Mouse (Mus musculus): ENCODE measurements around the gene Eef2. TPM values are rescaled to one million over a fixed set of nuclear protein-coding genes. Genes with fewer than 3 reads are reported as not detected.

Eef2 gene
- polyA plus RNA-seq, 1 experiment = 1,040 TPM

DNA sequence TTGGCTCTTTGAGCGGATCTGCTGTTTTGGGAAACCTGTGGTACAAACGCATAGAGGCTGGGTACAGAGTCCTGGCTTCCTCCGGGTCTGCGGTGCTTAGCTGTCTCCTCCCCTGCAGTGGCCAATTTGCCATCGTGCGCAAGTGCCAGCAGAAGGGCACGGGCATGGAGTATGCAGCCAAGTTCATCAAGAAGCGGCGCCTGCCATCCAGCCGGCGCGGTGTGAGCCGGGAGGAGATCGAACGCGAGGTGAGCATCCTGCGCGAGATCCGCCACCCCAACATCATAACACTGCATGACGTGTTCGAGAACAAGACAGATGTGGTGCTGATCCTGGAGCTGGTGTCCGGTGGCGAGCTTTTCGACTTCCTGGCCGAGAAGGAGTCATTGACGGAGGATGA lies 13.4 kb downstream of the Eef2 start:
- H3K4me3 ChIP-seq (ENCODE audit: insufficient read depth, low read length) = no peak overlapping the region
- TF ChIP-seq POLR2A (IDR thresholded peaks at IDR 0.05; ENCODE audit: extremely low read depth, insufficient read depth, low read length) = no peak
- TF ChIP-seq CTCF (IDR thresholded peaks at IDR 0.05; ENCODE audit: extremely low read depth, insufficient read depth, low read length) = no peak
- H3K4me1 ChIP-seq (ENCODE audit: control insufficient read depth, insufficient read depth, low read length) = 0 out of 2 replicates have a peak, but pooled peaks cover 2% of the 10 kb centered on the region
- no peak overlapping the region for H3K27ac ChIP-seq (ENCODE audit: insufficient read depth, low read length)

DNA sequence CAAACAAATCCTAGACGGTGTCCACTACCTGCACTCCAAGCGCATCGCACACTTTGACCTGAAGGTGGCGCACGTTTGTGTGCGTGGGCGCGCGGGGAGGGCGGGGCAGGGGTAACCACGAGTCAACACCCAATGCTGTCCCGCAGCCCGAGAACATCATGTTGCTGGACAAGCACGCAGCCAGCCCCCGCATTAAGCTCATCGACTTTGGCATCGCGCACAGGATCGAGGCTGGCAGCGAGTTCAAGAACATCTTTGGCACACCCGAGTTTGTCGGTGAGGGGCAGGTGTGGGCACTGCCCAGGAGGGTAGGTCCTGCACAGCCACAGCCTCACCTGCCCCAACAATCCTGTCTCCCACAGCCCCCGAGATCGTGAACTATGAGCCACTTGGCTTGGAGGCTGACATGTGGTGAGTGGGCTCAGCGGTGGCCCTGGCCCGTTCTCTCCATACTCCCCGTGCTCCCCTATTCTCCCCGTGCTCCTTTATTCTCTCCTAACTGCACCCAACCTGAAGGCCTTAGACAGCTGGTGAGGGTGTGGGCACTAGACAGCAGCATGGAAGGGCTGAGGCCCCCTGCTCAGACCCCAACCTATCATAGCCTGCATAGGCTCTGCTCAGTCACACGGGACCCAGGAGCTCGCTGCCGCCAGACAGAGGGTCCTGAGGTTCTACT lies 13.9 kb downstream of the Eef2 start:
- Histone ChIP-seq H3K4me3 (ENCODE audit: insufficient read depth, low read length) (no peak overlapping the region), H3K27ac (ENCODE audit: insufficient read depth, low read length) (no peak overlapping the region), H3K4me1 (ENCODE audit: control insufficient read depth, insufficient read depth, low read length) (0 out of 2 replicates have a peak, but pooled peaks cover 2% of the 10 kb centered on the region)
- no peak for TF ChIP-seq POLR2A (IDR thresholded peaks at IDR 0.05; ENCODE audit: extremely low read depth, insufficient read depth, low read length)
- 0 out of 2 replicates have a peak, but pooled peaks have one; percentile 20 for TF ChIP-seq CTCF (IDR thresholded peaks at IDR 0.05; ENCODE audit: extremely low read depth, insufficient read depth, low read length)

DNA sequence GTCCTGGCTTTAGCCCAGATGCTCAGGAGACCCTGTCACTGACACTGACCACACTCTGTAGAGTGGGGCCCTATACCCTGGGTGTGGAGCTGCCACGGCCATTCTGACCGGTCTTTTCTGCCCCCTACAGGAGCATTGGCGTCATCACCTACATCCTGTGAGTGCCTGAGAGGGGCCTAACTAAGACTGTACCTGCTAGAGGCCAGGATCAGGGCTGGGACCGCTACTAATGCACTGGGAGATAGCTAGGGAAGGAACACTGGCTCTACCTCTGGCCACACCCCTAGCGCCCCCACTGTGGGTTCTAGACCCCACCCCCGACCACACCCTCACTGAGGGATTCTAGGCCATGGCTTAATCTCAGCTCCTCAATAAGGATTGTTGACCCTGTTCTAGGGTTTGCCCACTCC lies 14.5 kb downstream of the Eef2 start:
- no peak overlapping the region for H3K4me3 ChIP-seq (ENCODE audit: insufficient read depth, low read length)
- H3K27ac ChIP-seq (ENCODE audit: insufficient read depth, low read length) = no peak overlapping the region
- TF ChIP-seq CTCF (IDR thresholded peaks at IDR 0.05; ENCODE audit: extremely low read depth, insufficient read depth, low read length) = 0 out of 2 replicates have a peak, but pooled peaks have one; percentile 10
- TF ChIP-seq POLR2A (IDR thresholded peaks at IDR 0.05; ENCODE audit: extremely low read depth, insufficient read depth, low read length) = no peak
- H3K4me1 ChIP-seq (ENCODE audit: control insufficient read depth, insufficient read depth, low read length) = 0 out of 2 replicates have a peak, but pooled peaks cover 2% of the 10 kb centered on the region

DNA sequence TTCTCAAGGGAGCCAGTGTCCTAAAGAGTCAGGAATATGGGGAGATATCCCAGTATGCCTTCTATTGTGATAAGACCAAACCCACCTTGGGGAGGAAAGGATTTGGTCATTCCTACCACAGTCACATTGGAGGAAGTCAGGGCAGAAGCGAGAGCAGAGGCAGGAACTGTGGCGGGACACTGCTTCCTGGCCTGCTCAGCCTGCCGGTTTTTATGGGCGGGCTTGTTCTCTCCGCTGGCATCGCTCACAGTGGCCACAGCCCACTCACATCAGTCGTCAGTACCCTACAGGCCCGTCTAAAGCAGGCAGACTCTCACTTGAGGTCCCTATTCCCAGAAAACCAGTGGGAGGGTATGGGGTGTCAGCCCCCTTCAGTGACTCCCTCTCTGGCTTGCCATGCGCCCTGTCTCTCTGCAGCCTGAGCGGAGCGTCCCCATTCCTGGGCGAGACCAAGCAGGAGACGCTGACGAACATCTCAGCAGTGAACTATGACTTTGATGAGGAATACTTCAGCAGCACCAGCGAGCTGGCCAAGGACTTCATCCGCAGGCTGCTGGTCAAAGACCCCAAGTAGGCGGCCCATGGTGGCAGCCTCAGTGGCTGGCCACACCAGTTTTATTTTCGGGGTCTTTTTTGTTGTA lies 15.0 kb downstream of the Eef2 start:
- H3K4me3 ChIP-seq (ENCODE audit: insufficient read depth, low read length) = no peak overlapping the region; the same call in 1 of the 2 replicates
- peak overlapping the region; percentile 97 for H3K27ac ChIP-seq (ENCODE audit: insufficient read depth, low read length)
- H3K4me1 ChIP-seq (ENCODE audit: control insufficient read depth, insufficient read depth, low read length) = 0 out of 2 replicates have a peak, but pooled peaks cover 2% of the 10 kb centered on the region
- no peak for TF ChIP-seq POLR2A (IDR thresholded peaks at IDR 0.05; ENCODE audit: extremely low read depth, insufficient read depth, low read length)
- TF ChIP-seq CTCF (IDR thresholded peaks at IDR 0.05; ENCODE audit: extremely low read depth, insufficient read depth, low read length) = no peak

DNA sequence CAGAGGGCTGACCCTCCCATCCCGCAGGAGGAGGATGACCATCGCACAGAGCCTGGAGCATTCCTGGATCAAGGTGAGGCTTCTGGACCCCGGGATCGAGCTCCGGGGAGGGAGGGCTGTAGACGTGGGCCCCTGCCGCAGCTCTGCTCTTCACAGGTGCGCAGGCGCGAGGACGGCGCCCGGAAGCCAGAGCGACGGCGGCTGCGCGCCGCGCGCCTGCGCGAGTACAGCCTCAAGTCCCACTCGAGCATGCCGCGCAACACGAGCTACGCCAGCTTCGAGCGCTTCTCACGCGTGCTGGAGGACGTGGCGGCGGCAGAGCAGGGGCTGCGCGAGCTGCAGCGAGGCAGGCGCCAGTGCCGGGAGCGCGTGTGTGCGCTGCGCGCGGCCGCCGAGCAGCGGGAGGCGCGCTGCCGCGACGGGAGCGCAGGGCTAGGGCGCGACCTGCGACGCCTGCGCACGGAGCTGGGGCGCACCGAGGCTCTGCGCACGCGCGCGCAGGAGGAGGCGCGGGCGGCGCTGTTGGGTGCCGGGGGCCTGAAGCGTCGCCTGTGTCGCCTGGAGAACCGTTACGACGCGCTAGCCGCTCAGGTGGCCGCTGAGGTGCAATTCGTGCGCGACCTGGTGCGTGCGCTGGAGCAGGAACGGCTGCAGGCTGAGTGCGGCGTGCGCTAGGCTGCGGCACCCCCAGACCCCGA lies 16.0 kb downstream of the Eef2 start:
- peak; percentile 72 for TF ChIP-seq POLR2A (IDR thresholded peaks at IDR 0.05; ENCODE audit: extremely low read depth, insufficient read depth, low read length)
- TF ChIP-seq CTCF (IDR thresholded peaks at IDR 0.05; ENCODE audit: extremely low read depth, insufficient read depth, low read length) = no peak
- Histone ChIP-seq H3K27ac (ENCODE audit: insufficient read depth, low read length) (peak overlapping the region; percentile 97), H3K4me3 (ENCODE audit: insufficient read depth, low read length) (peak overlapping the region; percentile 50), H3K4me1 (ENCODE audit: control insufficient read depth, insufficient read depth, low read length) (0 out of 2 replicates have a peak, but pooled peaks cover 2% of the 10 kb centered on the region)

DNA sequence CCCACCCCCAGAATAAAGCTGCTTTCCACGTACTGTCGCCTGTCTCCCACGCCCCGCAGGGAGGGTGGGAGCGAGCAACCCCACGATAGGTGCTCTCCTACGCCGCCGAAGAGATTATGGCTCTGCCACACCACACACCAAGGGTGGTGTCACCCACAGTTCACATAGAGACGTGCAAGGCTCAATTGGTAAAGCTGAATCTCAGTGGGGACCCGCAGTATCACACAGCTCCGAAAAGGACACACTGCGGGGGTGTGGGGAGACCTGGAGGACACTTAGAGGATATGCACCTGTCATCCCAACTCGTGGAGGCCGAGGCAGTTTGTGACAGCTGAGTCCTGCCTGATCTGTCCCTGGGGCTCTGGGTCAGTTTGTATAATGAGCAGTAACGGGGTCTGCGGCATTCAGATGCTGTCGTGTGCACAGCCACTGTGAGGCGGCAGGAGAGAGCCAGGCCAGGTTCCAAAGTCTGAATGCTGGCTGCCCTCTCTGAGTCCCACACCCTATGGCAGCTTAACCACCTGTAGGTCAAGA lies 16.6 kb downstream of the Eef2 start:
- H3K4me3 ChIP-seq (ENCODE audit: insufficient read depth, low read length) = peak overlapping the region; percentile 50
- H3K27ac ChIP-seq (ENCODE audit: insufficient read depth, low read length) = peak overlapping the region; percentile 97
- H3K4me1 ChIP-seq (ENCODE audit: control insufficient read depth, insufficient read depth, low read length) = 0 out of 2 replicates have a peak, but pooled peaks cover 2% of the 10 kb centered on the region
- no peak for TF ChIP-seq CTCF (IDR thresholded peaks at IDR 0.05; ENCODE audit: extremely low read depth, insufficient read depth, low read length)
- no peak for TF ChIP-seq POLR2A (IDR thresholded peaks at IDR 0.05; ENCODE audit: extremely low read depth, insufficient read depth, low read length)

DNA sequence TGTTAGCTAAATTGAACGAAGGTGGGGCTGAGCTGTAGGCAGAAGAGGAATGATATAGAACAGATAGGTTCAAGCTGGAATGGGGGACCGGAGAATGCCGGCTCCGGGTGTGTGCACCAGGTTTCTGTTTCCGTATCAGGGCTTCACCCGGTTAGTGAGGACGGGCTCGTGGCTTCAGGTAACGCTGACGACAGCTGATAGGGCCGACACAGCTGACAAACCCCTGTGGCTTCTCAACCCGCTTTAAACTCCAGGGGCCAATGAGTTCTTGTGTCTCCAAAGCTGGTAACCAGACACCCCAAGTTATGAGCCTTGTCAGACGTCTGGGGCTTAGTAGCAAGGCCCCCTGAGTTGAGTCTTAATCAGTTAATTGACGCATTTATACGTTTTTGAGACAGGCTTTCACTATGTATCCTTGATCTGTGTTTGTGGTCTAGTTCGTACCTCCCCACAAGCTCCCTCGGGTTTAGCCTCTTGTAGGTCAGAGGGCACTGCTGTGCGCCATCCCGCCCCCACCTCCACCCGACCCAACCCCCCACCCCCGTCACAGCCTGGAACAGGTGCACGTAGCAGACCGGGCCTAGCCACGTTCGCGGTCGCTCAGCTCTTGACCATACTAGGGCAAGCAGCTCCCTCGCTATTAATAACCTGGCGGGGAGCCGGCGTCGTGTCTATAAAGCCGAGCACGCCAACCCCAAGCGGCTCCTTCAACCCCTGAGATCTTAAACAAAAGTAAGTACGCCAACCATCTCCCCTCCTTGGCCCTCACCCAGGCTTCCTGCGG lies 17.8 kb downstream of the Eef2 start:
- H3K27ac ChIP-seq (ENCODE audit: insufficient read depth, low read length) = no peak overlapping the region
- H3K4me3 ChIP-seq (ENCODE audit: insufficient read depth, low read length) = no peak overlapping the region
- no peak for TF ChIP-seq CTCF (IDR thresholded peaks at IDR 0.05; ENCODE audit: extremely low read depth, insufficient read depth, low read length)
- TF ChIP-seq POLR2A (IDR thresholded peaks at IDR 0.05; ENCODE audit: extremely low read depth, insufficient read depth, low read length) = no peak
- 0 out of 2 replicates have a peak, but pooled peaks cover 2% of the 10 kb centered on the region for H3K4me1 ChIP-seq (ENCODE audit: control insufficient read depth, insufficient read depth, low read length)

DNA sequence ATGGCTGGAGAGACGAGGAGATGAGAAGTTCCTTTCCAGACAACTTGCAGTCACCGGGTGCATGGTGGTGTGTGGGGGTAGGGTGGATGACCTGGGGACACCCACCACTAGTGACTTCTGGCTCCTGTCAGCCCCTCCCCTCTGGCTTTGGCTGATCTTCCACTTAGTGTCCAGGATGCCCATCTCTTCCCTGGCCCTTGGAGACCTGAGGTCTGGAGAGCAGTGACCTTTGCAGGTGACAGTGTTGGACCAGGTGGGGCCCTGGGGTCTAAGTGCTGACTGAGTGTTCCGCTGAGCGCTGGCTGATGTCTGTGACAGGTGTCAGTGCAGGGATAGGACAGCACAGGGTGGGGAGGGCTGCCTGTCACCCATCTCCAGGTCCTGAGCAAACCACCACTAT lies 18.9 kb downstream of the Eef2 start:
- H3K27ac ChIP-seq (ENCODE audit: insufficient read depth, low read length) = no peak overlapping the region
- H3K4me3 ChIP-seq (ENCODE audit: insufficient read depth, low read length) = no peak overlapping the region
- TF ChIP-seq CTCF (IDR thresholded peaks at IDR 0.05; ENCODE audit: extremely low read depth, insufficient read depth, low read length) (no peak), POLR2A (IDR thresholded peaks at IDR 0.05; ENCODE audit: extremely low read depth, insufficient read depth, low read length) (no peak)
- H3K4me1 ChIP-seq (ENCODE audit: control insufficient read depth, insufficient read depth, low read length) = 0 out of 2 replicates have a peak, but pooled peaks cover 2% of the 10 kb centered on the region
